Mouse (Mus musculus) liver (tissue): ENCODE measurements around the gene Med18.

Experiments
- DNase-seq: peaks from one replicate; pipeline ENCODE4 v3.0.0-alpha.2; 2020; ENCODE audit warnings: mixed read lengths

Gene Med18

GRCm38 (mm10) chr4:132477833-132478232, 14.1 kb upstream of the Med18 start:
- DNase-seq = no peak

GRCm38 (mm10) chr4:132475895-132476878, 12.5 kb upstream of the Med18 start:
- DNase-seq = no peak

GRCm38 (mm10) chr4:132474631-132475030, 10.9 kb upstream of the Med18 start:
- DNase-seq = no peak

- DNase-seq = no peak
Observed at GRCm38 (mm10) chr4:132473411-132473810, 9.7 kb upstream of the Med18 start.

GRCm38 (mm10) chr4:132469873-132470272, 6.2 kb upstream of the Med18 start:
- DNase-seq = no peak

GRCm38 (mm10) chr4:132464255-132464613, 513 bp upstream of the Med18 start:
- DNase-seq = no peak

- DNase-seq = no peak
Observed at GRCm38 (mm10) chr4:132462836-132463235, 885 bp downstream of the Med18 start.

- DNase-seq = no peak
Observed at GRCm38 (mm10) chr4:132460225-132460624, 3.5 kb downstream of the Med18 start.

- no peak for DNase-seq
Observed at GRCm38 (mm10) chr4:132455561-132455960, 8.2 kb downstream of the Med18 start.

GRCm38 (mm10) chr4:132455146-132455545, 8.6 kb downstream of the Med18 start:
- no peak for DNase-seq

- no peak for DNase-seq
Observed at GRCm38 (mm10) chr4:132454216-132454615, 9.5 kb downstream of the Med18 start.

- DNase-seq = peak; percentile 36
Observed at GRCm38 (mm10) chr4:132449778-132450177, 13.9 kb downstream of the Med18 start.

- DNase-seq = no peak
Observed at GRCm38 (mm10) chr4:132446105-132446504, 17.6 kb downstream of the Med18 start.

- DNase-seq = no peak
Observed at GRCm38 (mm10) chr4:132444516-132444915, 19.2 kb downstream of the Med18 start.

- DNase-seq = no peak
Observed at GRCm38 (mm10) chr4:132437857-132438256, 25.9 kb downstream of the Med18 start.

GRCm38 (mm10) chr4:132432717-132433372, 30.9 kb downstream of the Med18 start:
- peak; percentile 20 for DNase-seq

GRCm38 (mm10) chr4:132428022-132428542, 35.6 kb downstream of the Med18 start:
- peak; percentile 89 for DNase-seq

- DNase-seq = peak; percentile 48
Observed at GRCm38 (mm10) chr4:132427493-132427892, 36.2 kb downstream of the Med18 start.

- peak; percentile 58 for DNase-seq
Observed at GRCm38 (mm10) chr4:132426021-132426420, 37.7 kb downstream of the Med18 start.

- DNase-seq = peak; percentile 43
Observed at GRCm38 (mm10) chr4:132424765-132425164, 39.0 kb downstream of the Med18 start.

GRCm38 (mm10) chr4:132421923-132422782, 41.6 kb downstream of the Med18 start, which contains the start of gene Phactr4:
Gene Phactr4, minus strand, starts transcription at chr4:132422489.
- DNase-seq = peak; percentile 96

- peak; percentile 40 for DNase-seq
Observed at GRCm38 (mm10) chr4:132421556-132421922, 42.2 kb downstream of the Med18 start.

GRCm38 (mm10) chr4:132420471-132420870, 43.2 kb downstream of the Med18 start:
- no peak for DNase-seq
